Mouse (Mus musculus) myocyte (in vitro differentiated cells): ENCODE measurements around the gene Arhgap6.

ENCODE experiments used
- CEBPB ChIP-seq: IDR thresholded peaks from 2 replicates; pipeline ENCODE4 v1.6.1; 2011; ENCODE audit warnings: mild to moderate bottlenecking, moderate library complexity; ENCODE audit not compliant: poor library complexity, insufficient read depth, severe bottlenecking
- MAX ChIP-seq: IDR thresholded peaks from one replicate; pipeline ENCODE4 v1.6.1; 2011; ENCODE audit warnings: low read depth, mild to moderate bottlenecking, control low read depth
- MYOD1 ChIP-seq, 3 experiments: IDR thresholded peaks; one replicate each; pipeline ENCODE4 v1.6.1; 2011; ENCODE audit warnings: control low read depth in 2 of 3, low read depth in 2 of 3, mild to moderate bottlenecking in 2 of 3, moderate library complexity in 1 of 3; ENCODE audit not compliant: insufficient read length in 2 of 3, control insufficient read depth in 1 of 3
- MYOG ChIP-seq, 3 experiments: IDR thresholded peaks; one replicate each; pipeline ENCODE4 v1.6.1; 2011; ENCODE audit warnings: control low read depth in 2 of 3, low read depth in 2 of 3, mild to moderate bottlenecking in 2 of 3; ENCODE audit not compliant: insufficient read length in 2 of 3, control insufficient read depth in 1 of 3, insufficient read depth in 1 of 3
- POLR2A ChIP-seq: IDR thresholded peaks from one replicate; pipeline ENCODE4 v1.6.1; 2011; ENCODE audit warnings: low read depth, mild to moderate bottlenecking, control low read depth, moderate library complexity; ENCODE audit not compliant: insufficient read length
- POLR2AphosphoS2 ChIP-seq: IDR thresholded peaks from one replicate; pipeline ENCODE4 v1.6.1; 2011; ENCODE audit warnings: low read depth, control low read depth; ENCODE audit not compliant: insufficient read length
- SRF ChIP-seq: IDR thresholded peaks from one replicate; pipeline ENCODE4 v1.6.1; 2011; ENCODE audit warnings: low read depth; ENCODE audit not compliant: control insufficient read depth, insufficient read length
- TCF12 ChIP-seq: IDR thresholded peaks from one replicate; pipeline ENCODE4 v1.6.1; 2011; ENCODE audit warnings: mild to moderate bottlenecking, control low read depth; ENCODE audit not compliant: poor library complexity, insufficient read depth, severe bottlenecking
- USF1 ChIP-seq: IDR thresholded peaks from one replicate; pipeline ENCODE4 v1.6.1; 2011; ENCODE audit warnings: low read depth, mild to moderate bottlenecking, control low read depth, moderate library complexity

- TF ChIP-seq POLR2A (no peak), SRF (no peak), POLR2AphosphoS2 (no peak), CEBPB (no peak), MAX (no peak), MYOG (IDR thresholded peaks at IDR 0.05; ENCODE audit: control insufficient read depth in 1 of 3, insufficient read depth in 1 of 3, insufficient read length in 2 of 3, low read depth in 2 of 3) (no peak), MYOD1 (IDR thresholded peaks at IDR 0.05; ENCODE audit: control insufficient read depth in 1 of 3, insufficient read length in 2 of 3, low read depth in 2 of 3) (no peak), USF1 (no peak), TCF12 (no peak)
Observed at GRCm38 (mm10) chrX:169337559-169337958, 542.7 kb downstream of the Arhgap6 start.
